Mouse (Mus musculus) fat pad, adult 2 months (tissue): Measurements from ENCODE around the gene Ciz1.

Experiments used
- DNase-seq: peaks from one replicate; pipeline ENCODE4 v3.0.0-alpha.2; 2011; ENCODE audit warnings: low read depth, low spot score; ENCODE audit errors: extremely low read depth

Gene Ciz1

DNA sequence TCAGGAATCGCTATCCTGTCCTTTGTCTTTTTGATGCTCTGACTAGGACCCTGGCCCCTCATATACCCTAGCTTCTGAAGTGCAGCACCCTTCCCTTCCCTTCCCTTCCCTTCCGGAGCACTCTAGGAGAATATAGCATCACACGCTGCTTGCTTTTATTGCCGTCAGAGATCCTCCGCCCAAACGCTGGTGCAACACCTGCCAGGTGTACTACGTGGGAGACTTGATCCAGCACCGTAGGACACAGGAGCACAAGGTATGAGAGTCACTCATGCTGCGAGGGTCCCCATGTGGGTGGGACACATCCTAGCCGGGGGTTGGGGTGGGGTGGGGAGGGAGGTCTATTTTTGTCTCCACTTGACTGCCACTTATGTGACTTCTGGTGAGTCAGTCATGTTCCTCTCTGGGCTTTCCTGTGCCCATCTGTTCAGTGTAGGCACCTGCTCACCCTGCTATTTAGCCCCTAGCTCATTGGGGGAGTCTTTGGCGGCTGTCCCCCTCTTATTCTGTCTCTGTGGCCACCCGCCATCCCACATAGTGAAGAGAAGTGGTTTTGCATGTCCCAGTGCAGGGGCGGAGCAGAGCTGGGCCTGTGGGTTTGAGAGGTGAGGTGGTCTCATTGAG, 23.3 kb downstream of the Ciz1 start:
- no peak for DNase-seq

DNA sequence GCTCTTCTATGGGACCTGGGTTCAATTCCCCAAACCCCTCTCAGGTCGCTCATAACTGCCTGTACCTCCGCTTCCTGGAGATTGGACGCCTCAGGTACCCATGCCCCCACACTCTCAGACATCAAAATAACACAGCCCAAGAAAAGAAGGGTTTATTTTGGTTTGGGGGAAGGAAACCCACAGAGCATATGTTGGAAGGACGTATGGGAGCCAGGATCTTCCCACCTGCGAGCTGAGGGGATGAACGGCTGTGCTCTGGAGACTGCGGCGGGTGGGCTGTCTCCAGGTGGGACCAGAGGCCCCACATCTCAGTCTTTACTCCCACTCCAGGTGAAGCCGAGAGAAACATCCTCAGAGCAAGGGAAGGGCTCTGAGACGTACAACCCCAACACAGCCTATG, 24.8 kb downstream of the Ciz1 start:
- DNase-seq: no peak

DNA sequence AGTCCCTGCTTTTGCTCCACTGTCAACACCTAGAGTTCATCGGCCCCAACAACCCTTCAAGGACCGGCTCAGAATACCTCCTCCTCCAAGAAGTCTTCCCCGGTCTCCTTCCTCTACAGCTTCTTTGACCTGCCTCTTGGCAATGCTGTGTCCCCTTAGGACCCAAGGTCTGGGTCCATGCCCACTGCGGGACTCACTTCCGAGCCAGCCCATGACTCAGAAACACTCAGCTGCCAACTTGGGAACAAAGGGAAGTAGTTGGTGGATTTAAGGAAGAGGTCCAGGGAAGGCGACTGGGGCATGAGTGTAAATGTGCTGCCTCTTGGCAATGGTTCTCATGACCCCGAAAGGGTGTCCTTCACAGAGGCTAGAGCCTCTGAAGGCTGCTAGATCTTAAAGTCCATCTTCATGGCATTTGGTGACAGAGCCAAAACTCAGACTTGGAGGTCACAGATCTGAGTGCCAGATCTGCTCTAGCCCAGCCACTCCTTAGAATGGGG, 27.9 kb downstream of the Ciz1 start:
- no peak for DNase-seq

DNA sequence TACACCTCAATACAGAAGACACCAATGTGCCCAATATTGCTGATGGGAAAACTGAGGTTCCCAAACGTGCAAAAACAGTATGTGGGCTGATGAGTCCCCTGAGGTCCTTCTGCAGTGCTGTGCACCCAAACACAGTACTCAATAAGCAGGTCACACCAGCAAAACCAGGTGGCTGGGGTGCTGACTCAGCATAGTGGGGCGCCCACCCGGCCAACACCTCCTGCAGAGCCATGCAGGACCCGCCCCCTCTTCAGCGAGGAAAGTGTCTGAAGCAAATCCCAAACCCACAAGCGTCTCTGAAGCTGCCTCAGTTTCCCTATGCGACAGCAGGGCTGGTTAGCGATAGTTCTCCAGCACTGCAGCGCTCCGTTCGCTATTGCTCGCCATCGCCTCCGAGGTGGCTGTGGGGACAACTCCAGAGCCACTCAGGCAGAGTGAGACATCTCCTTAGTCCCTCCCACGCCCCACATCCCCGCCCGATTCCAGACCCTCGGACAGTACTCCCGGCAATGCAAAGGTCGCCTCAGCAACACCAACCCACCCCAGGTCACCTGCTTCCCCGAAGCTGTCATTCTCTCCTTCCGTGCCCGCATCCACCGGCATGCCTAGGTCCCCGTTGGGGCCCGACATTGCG, 29.1 kb downstream of the Ciz1 start:
- no peak for DNase-seq

DNA sequence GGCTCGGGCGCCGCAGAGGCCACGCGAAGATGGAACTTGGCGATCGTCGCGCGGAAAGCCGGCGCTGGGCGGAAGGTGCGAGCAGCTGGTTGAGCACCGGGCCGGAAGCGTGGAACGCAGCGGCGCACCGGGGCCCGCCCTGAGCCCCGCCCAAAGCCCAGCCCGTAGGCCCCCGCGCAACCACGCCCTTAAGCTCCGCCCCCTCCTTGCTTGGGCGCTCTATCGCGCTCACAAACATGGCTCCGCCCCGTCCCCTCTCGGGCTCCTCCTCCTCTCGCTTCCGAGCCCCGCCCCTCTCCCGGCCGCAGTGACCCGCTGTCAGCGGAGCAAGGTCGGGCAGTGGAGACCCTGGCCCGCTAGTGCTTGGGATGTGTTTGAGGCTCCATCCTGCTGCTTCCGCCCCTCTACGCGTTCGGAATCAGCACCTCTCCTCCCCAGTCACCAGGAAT, 29.7 kb downstream of the Ciz1 start, which contains the start of gene 1110008P14Rik:
Gene 1110008P14Rik, minus strand, starts transcription at position 164 of the 449 bp plus-strand sequence.
- no peak for DNase-seq

DNA sequence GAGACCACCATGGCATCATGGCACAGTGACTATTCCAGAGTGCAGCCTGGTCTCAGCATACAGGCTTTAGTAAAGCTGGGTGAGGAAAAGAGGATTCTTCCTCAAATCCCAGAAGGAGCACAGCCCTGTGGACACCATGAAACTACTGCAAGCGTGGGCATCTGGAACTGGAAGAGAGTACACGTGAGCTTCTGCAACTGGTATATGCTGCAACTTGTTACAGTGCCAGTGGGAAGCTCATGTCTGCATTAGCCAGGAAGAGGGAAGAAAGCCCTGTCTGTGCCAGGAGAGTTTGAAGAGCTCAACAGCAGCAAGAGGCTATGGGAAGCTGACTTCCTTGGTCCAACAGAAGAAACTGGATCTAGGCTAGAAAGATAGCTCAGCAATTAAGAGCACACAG, 30.6 kb downstream of the Ciz1 start:
- no peak for DNase-seq

DNA sequence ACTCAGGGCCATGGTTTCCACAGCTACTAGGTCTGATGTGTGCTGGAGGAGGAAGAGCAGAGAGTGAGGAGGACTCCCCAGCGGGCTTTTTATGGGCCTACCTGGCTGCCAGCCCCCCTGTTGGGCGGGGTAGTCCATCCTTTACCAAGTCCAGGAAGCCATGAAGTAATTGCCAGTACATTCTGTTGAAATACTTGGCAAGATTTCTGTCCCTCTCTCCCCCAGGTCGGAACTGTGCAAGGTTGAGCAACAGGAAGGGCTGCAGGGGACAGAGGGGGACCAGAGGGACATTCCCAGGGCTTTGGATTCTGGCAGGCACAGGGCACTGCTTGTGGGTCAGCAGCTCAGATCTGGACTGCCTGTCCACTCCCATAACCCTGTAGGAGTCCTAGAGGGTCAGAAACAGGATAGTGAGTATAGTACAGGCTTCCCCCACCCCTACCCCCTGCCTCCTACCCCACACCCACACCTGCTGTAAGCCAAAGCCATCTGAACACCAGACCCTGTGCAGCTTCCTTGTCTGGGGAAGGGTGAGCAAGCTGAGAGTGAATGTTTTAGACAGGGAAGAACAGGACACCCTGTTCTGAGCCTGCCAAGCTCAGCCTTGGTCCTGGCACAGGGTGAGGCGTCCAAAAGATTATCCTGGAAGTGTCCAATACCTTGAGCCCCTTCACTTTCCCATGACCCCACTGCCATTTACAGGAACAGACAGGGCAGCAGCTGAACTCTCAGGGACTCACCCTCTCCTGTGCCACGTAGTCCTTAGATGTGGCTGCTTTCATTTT, 35.8 kb downstream of the Ciz1 start, which contains the start of gene Lcn2:
Gene Lcn2, minus strand, starts transcription at position 547 of the 785 bp plus-strand sequence.
- peak; percentile 92 for DNase-seq

DNA sequence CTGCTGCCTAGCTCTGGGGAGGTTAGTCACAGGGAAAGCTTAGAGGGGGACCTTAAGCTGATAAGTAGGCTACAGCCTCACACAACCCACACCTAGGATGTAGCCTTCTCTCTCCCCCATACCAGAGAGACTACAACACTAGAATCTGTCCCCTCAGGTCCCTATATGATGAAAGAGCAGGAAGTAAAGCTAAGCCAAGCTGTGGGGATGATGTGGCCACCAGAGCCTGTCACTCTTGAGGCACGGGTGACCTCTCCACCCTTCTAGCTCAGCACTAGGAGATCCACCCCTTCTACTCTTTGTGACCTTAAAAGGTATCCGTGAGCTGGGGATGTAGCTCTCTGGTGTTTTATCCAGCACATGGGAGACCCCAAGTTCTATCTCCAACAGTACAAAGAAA, 37.0 kb downstream of the Ciz1 start:
- DNase-seq: no peak

DNA sequence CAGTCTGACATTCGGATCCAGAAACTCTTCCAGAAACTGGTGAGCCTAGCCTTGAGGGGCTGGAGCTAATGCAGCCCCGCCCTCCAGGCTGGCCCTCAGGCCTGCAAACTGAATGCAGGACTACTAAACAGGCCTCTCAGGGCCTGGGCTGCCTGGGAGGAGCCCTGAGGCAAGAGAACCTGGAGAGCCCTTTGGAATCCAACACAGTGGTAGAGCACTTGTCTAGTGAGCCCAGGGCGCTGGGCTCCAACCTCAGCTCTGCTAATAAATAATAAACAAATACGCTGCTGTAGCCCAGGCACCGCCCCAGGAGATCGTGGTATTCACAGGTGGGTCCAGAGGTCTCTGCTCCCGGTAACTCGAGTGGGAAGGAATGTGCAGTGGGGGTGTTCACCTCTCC, 38.7 kb downstream of the Ciz1 start:
- no peak for DNase-seq

DNA sequence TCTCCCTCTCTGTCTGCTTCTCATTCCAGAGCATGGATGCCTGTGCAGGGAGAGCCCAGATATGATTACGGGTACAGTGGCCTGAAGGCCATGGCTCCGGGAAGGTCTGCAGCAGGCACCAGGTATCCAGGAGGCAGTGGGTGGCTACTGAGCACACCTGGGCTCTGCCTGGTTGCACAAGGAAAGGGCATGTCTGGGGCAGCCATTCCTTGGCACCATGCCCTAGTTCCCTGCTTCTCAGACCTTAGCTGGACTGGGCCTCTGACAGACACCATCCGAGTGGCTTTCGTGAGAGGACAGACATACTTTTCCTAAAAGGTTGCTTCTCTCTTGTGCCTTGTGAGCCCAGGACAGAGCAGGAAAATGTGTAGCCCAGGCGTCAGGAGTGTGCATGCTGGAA, 39.9 kb downstream of the Ciz1 start:
- no peak for DNase-seq

DNA sequence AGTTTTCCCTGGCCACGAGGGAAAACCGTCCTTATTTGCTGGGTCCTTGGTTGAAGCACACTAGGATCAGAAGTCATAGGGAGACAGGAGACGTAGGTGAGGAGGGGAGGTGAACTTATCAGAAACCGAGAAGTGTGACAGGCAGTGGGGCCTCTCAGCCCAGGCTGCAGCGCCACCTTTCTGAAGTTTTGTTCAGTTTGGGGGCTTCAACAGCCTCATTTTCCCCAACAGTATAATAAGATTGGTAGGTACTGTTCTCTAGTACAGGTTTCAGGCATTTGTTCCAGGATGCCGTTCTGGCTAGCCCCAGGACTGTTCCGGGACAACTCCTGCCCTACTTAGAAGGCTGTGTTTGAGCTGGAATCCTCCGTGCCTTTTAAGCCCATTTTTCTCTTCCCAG, 42.8 kb downstream of the Ciz1 start:
- DNase-seq: no peak

DNA sequence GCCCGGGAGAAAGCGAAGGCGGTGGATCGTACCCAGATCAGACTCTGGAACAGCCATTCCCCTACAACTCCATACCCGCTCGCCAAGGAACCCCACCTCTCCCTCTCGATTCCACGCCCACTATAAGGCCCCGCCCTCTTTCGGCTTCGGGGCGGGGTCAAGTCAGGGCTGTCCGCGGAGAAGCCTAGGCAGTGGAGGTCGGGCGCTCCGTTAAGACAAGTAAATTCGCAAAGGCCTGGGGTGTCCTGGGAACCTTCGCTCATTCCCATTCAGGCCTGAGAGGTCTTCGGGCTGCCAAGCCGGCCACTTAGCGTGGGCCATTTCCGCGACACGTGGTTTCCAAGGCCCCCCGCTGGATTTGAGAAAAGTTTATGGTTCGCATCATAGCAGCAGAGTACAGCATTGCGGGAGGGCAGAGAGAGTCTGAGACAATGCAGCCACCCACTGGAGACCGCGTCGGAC, 43.4 kb downstream of the Ciz1 start, which contains the start of gene Ptges2:
Gene Ptges2, plus strand, starts transcription at position 413 of the 462 bp plus-strand sequence.
- DNase-seq: no peak

DNA sequence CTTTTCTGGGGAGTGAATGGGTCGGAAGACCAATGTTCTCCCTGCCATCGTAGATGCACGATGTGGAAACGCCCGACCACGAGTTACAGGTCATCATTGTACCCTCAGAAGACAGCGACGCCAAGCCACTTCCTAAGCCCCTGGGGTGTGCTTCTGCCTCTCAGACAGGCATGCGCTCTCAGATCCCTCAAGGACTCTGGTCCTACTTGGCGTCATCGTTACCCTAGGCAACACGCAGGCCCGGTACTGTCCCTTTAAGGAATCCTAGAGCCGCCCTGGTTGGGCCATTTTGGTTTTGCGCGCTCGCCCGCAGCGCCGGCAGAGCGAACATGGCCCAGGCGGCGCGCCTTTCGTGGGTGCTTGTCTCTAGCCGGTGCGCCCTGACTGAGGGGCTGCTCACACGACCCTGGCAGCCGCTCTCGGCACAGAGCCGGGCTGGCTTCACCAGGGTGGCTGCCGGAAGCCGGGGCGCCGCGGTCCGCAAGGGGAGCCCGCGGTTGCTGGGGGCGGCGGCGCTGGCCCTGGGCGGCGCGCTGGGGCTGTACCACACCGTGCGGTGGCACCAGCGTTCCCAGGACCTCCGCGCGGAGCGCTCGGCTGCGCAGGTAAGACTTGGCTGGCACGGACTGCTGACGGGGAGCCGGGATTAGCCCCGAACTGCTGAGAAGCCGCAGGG, 44.0 kb downstream of the Ciz1 start:
- no peak for DNase-seq

DNA sequence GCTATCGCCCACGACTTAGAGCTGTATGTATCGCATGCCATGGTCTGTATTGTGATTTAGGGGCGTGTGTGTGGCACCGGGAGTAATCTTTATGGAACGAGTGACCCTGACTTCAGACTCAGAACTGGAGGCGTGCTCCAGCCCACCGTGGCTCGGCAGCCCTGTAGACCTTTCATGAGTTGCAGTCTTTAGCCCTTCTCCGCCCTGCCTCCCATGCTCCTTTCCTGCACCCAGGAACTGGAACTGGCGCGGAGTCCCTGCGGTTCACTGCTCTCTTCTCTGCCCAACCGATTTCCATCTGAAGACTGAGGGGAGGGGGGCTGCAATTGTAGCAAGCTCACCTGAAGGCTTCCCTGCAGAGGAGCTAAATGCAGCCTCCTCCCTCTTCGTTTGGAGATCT, 44.6 kb downstream of the Ciz1 start:
- DNase-seq: no peak

DNA sequence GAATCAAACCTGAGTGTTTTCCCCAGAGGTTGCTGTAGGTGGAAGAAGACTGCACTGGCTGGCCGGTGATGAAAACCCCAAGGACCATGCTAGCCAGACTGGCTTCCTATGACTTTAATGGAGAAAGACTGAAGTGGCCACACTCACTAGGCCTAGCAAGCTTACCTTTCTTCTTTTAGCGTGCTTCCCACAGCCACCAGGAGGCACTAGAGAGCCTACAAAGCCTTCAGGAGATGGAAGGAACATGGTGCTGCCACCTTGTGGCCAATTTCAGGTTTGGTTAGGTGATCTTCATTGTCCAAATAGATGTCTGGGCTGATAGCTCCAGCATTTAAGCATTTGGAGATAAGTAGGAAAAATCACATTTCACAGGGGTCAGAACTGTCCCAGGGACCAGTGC, 52.5 kb downstream of the Ciz1 start:
- DNase-seq: no peak

DNA sequence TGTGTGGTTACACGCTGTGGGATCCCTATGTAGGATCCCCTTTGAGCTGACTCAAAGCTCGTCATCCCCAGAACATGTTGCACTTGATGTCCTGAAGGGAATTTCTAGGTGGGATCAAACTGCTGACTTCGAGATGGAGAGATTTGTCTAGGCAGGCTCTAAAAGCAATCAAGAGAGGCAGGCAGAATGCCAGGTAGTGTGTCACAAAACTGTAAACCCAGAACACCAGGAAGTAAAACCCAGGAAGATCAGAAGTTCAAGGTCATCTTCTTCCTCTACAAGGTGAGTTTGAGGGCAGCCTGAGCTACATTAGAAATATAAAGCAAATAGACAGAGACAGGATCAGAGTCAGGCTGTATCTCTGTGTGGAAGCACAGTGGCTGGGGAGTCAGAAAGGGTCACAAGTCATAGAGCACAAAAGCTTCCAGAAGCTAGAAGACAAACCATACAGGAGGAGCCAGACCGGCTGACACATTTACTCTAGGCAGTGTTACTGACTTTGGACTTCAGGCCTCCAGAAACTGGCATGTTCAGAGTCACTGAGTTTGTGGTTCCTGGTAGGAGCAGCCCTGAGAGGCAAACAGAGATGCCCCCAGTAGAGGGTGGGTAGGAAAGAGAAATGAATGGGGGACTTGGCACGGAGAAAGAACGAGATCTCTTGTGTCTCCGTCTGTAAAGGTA, 55.2 kb downstream of the Ciz1 start:
- DNase-seq: no peak

DNA sequence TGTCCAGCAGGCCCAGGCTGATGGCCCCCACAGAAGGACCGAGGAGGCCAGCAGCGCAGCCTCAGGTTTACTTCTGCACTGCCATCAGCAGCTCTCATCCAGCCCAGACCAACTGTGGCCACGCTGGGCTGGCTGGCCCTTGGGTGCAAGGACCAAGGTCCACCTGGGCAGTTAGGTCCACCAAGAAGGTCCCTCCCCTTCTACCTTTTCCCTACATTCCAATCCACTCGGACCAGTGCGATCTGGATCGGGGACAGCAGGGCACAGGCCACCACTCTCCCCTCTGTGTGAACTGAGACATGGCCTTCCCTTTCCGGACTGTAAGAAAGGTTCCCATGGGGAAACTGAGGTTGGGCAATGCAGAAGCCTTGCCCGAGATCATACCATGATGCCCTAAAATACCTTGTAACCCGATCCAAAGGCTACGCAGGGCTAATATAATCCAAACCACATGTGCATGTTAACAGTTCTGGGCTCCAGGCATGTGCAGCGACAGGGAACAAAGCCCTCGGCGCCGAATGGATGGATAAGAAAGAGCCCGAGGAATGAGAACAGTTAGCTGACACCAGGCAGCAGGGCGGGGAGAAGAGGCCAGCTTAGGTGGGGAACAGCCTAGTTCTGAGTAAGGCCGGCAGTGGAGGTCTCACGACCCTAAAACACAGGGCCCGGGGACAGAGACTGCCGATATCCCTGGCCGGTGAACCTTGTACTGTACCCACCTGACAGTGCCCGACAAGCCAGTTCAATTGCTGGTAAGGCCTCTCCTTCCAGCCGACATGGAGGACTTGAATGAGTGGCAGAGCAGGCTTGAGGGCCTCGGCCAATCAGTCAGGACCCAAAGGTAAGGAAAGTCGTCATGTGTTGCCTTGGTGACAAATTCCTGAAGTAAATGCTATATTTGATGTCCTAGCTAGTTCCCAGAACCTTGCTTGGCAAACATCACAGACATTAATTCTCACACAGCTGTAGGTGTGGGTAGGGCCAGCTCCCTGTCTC, 56.6 kb downstream of the Ciz1 start:
- no peak for DNase-seq

DNA sequence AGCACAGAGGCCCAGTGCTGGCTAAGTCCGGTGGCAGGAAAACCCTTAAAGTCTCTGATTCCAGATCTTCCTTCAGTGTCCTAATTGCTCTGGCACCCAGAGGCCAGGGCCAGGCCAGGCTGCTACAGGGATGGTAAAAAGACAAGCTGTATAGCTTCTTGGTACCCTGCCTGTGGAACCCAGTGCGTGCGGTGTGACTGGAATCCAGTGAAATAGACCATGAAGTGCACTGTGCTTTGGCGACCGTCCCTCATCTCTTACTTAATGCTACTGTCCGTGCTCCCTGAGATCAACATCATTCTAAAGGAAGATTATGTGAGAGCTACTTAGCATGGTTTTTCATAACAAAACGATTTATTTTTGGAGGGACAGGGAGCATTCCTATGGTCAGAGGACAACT, 59.3 kb downstream of the Ciz1 start:
- no peak for DNase-seq
